Mouse (Mus musculus) olfactory bulb, adult 2 months (tissue): ENCODE results near the gene Vav1.

Experiments
- CTCF ChIP-seq: fragments of 200-500 bp; IDR thresholded peaks from 2 replicates; pipeline ENCODE4 v1.5.1; 2012; ENCODE audit warnings: low read depth, mild to moderate bottlenecking, low read length, moderate library complexity; ENCODE audit not compliant: insufficient read depth
- POLR2A ChIP-seq: fragments of 200-500 bp; IDR thresholded peaks from 2 replicates; pipeline ENCODE4 v1.6.1; 2012; ENCODE audit warnings: mild to moderate bottlenecking, low read depth, low read length, moderate library complexity; ENCODE audit not compliant: insufficient read depth

GRCm38 (mm10) chr17:57305593-57305992, 26.7 kb downstream of the Vav1 start:
- TF ChIP-seq POLR2A = no peak
- TF ChIP-seq CTCF = no peak
